Mouse (Mus musculus): ENCODE measurements at regions not wholly inside any gene's neighbourhood (a gene's known extent, or its start where the extent isn't known, plus 50 kb on each side); places are given as distances from the start of the nearest gene placed in this dataset.
A peak's percentile ranks its signal among the peaks of the same experiment; 100 is the strongest.
"Not testable (repeated sequence)": the region's sequence is repeated elsewhere in the genome, so short reads cannot be mapped to it uniquely, and the experiment has no call there.

- no peak for DNase-seq (ENCODE audit: low spot score in 2 of 2)
Measured at GRCm38 (mm10) chr3:41504867-41505266, 50.7 kb upstream of the Jade1 start.

DNA sequence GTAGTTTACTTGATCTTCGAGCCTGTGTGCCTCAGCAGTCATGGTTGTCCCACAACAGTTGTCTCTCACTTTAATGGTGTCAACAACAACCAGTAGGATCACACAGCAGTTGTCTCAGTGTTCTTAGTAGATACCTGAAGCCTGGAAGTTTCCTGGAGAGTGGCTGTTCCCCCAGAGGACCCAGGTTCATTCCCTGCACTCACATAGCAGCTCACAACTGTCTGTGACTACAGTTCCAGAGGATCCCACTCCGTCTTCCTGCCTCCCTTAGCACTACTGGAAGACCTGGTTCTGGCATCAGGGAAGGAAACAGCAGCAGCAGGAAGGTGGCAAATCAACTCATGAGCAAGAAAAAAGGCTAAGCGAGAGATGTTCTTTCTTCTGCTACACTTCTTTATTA is 53.4 kb upstream of the Jade1 start:
- no peak for DNase-seq (ENCODE audit: low spot score in 2 of 2)

DNA sequence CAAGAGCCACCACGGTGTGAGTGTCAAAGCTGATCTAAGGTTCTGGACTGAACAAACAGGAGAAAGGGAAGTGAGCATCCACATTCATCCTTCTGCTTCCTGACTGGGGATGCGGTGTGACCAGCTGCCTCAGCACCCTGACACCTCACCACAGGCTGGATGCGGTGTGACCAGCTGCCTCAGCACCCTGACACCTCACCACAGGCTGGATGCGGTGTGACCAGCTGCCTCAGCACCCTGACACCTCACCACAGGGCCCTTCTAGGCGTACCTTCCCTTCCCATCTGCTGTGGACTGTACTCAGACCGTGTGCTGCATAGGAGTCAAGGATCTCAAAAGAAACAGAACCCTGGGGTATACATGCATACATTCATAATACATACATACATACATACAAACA is 53.9 kb upstream of the Jade1 start:
- not testable (repeated sequence) for DNase-seq (ENCODE audit: low spot score in 2 of 2)

GRCm38 (mm10) chr3:41501124-41501523 is 54.4 kb upstream of the Jade1 start:
- DNase-seq (ENCODE audit: low spot score in 2 of 2): no peak

GRCm38 (mm10) chr3:41499680-41500079 is 55.9 kb upstream of the Jade1 start:
- no peak for DNase-seq (ENCODE audit: low spot score in 2 of 2)

DNA sequence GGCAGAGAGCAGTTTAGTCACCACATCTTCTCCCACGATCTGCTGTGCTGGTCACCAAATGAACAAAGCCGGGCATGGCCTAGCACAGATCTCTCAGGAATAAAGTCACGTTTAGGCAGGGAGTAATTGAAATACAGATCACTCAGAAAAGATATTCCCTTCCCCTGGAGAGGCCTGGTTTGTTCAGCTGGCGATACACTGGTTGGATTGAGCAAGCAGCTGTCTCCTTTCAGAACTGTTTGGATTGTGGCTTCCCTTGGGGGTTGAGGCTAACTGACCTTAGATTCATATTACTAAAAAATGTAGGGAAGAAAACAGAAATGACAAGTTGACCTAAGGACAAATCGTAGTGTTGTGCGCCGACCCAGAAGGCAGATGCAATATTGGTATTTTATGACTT is 56.7 kb upstream of the Jade1 start:
- DNase-seq (ENCODE audit: low spot score in 2 of 2): no peak

DNA sequence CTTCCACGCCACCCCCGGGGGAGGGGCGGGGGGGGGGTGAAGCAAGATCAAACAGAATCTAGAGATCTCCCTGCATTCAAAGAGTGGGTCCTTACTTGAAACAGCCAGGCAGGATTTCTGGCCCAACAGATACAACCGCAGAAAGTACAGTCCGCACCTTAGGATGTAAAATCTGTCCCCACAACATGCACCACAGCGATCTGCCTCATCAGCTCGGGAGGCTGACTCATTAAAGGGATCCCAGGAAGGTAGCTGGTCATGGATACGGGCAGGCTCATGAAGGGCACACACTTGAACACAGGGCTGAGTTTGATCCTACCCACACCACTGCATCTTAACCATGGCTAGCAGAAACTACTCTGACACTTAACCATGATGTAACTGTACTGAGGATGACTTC is 57.8 kb upstream of the Jade1 start:
- DNase-seq (ENCODE audit: low spot score in 2 of 2): no peak

- DNase-seq (ENCODE audit: low spot score in 2 of 2): no peak
Measured at GRCm38 (mm10) chr3:41496931-41497710, 58.4 kb upstream of the Jade1 start.

DNA sequence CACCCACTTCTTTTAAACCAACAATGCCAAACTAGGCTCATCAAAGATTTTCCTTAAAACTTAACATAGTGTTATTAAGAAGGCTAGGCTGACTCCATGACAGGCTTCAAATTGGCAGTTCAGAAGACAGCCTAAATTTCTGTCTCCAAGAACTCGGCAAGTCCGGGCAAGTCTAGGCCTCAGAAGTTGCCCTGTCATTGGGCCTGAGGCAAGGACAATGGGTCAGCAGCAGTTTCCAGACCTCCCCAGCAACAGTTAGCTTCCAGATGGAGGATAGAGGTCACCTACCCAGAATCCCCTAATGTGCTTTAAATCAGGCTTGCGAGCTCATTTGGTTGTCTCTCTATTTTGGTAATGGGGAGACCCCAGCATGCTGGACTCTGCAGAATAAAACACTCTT is 59.6 kb upstream of the Jade1 start:
- no peak for DNase-seq (ENCODE audit: low spot score in 2 of 2)

- no peak for DNase-seq (ENCODE audit: low spot score in 2 of 2)
Measured at GRCm38 (mm10) chr3:41495097-41495496, 60.4 kb upstream of the Jade1 start.

GRCm38 (mm10) chr3:41493472-41493871 is 62.1 kb upstream of the Jade1 start:
- no peak for DNase-seq (ENCODE audit: low spot score in 2 of 2)

DNA sequence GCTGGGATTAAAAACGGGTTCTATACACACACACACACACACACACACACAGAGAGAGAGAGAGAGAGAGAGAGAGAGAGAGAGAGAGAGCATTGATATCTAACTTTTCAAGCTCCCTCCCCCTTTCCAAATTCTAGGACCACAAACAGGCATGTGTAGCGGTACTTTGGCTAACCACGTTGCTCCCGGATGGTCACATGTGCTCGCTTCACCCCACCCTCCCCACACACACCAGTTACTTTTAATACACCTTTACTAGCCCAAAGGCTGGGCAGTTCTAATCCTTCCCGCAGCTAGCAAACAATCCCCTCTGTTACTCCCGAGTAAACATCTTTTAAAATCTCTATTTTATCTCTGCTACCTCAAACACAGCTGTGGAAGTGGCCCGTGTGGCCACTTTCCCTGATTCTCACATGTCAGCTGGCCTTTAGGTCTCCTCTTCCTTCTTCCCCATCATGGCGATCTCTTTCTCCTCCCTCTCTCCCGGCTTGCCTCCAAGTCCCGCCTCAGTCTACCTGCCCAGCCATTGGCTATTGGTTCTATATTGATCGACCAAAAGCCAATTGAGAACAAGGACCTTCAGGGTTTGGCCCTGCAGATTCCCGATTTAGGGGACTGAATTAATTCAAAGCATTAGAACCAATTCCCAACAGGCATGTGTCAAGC is 62.7 kb upstream of the Jade1 start:
- DNase-seq (ENCODE audit: low spot score in 2 of 2): no peak

DNA sequence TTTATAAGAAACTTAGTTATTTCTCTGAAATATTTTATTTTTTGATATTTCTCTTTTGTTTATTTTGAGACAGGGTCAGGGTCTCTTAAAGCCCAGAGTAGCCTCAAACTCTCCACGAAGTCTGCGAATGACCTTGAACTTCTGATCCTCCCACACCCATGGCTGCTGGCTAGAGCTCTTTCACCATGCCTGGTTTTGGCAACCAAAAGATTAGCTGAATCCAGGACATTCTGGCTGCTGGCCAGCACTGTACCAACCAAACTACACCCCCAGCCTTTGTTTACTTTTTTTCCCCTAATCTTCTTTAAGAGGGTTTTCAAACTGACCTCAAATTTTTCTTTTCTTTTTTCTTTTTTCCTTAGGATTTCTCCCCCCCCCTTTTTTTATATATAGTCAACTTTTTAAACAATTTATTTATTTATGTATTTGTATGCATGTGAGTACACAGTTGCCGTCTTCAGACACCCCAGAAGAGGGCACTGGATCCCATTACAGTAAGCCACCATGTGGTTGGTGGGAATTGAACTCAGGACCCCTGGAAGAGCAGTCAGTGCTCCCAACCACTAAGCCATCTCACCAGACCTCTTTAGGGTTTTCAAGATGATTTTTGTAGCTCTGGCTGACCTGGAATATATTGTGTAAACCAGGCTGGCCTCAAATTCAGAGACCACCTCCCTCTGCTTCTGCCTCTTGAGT is 63.4 kb upstream of the Jade1 start:
- peak in 1 of 2 experiments; percentile 47 for DNase-seq (ENCODE audit: low spot score in 2 of 2)

DNA sequence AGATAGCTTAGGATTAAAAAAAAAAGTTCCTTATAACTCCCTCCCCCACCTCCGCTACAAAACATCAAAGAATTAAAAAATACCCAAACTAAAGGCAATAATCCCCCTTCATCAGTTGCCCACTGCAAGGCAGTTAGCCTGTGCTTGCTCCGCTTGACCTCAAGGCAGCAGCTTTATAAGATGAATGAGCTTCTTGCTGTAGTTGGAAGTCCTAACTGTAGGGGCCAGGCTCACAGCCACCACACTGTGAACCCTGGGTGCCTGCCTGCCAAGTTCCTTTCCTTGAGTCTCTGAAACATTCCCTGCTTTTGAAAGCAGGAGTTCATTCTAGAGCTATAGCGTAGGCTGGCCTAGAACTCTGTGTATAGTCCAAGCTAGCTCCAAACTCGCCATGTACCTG is 64.3 kb upstream of the Jade1 start:
- DNase-seq (ENCODE audit: low spot score in 2 of 2): no peak

DNA sequence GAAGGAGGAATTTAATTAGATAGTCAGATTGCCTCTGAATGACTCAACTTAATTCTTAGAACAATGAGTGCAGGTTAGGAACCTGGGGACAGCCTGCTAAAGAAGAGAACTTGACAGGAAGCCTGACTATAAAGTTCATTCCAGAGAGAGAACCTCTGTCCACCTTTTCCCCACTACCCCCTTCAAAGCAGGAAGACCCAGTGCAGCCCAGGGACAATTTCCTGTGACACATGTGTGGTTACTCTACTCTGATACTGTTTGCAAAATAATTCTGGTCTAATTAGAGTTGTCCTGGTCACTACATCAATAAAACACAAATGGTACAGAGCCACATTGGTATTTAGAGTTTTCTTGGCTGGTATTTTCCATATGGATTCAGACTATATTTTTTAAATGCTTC is 65.5 kb upstream of the Jade1 start:
- no peak for DNase-seq (ENCODE audit: low spot score in 2 of 2)

- DNase-seq (ENCODE audit: low spot score in 2 of 2): no peak
Measured at GRCm38 (mm10) chr3:41489571-41489970, 66.0 kb upstream of the Jade1 start.

- DNase-seq (ENCODE audit: low spot score in 2 of 2): no peak
Measured at GRCm38 (mm10) chr3:41488229-41488774, 67.2 kb upstream of the Jade1 start.

DNA sequence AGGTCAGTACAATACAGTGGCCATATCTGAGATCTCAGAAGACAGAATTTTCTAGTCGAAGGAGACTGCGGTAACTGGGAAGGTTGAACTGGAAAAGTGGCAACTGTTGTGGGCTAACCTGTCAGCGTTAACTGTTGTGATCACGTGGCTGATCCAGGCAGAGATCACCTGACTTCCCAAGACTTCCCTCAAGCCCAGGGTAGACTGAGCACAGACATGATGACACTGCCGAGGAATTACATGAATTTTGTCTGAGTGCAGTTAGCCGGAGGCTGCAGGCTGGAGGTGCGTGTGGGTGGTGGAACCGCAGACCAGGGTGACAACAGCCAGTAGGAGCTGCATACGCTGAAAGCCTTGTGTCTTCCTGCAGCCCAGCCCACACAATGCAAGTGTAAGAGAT is 70.6 kb upstream of the Jade1 start:
- DNase-seq (ENCODE audit: low spot score in 2 of 2): no peak

- DNase-seq (ENCODE audit: low spot score in 2 of 2): no peak
Measured at GRCm38 (mm10) chr3:41483582-41483981, 71.9 kb upstream of the Jade1 start.

DNA sequence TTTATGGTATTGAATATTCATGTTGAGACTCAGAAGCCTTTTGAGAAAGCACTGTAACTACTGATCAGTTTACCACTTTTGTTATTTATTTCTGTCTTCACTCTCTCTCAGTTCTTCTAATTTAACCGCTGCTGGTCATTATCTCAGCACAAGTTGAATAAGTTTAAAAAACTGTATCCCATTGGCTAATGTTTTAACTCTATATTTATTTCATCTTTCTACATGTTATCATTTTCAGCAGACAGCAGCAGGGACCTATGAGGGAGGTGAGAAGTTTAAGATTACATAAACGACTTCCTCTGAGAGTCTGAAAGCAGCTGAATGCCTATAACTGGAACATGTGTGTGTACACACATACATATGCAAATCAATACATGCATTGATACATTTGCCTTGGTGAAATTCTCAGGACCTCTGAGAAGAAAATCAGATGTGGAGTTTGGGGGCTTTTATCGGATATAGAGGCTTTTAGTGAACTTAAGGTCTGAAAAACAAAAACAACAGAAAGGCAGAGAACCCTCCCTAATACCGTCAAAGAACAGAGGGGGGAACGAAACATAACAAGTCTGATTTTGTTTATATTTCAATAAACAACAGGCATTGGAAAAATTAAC is 72.5 kb upstream of the Jade1 start:
- DNase-seq (ENCODE audit: low spot score in 2 of 2): no peak

- no peak for DNase-seq (ENCODE audit: low spot score in 2 of 2)
Measured at GRCm38 (mm10) chr3:41480186-41480585, 75.3 kb upstream of the Jade1 start.

GRCm38 (mm10) chr3:41478971-41479370 is 76.6 kb upstream of the Jade1 start:
- DNase-seq (ENCODE audit: low spot score in 2 of 2): no peak
